Mouse (Mus musculus) intestine, embryonic 16.5 days (tissue): Measurements from ENCODE around the gene Slc35g1. TPM values are rescaled to one million over a fixed set of nuclear protein-coding genes. Genes with fewer than 3 reads are reported as not detected.

Source experiments
- ATAC-seq: fragments of 200-750 bp; cut with Nextera tagmentation; 2 replicates; pipeline ENCODE4 v1.8.0; 2017; ENCODE audit warnings: moderate TSS enrichment, moderate library complexity
- H3K27ac ChIP-seq: fragments of 300-500 bp; sonication (generic); 2 replicates; pipeline ENCODE4 v1.5.1; 2014; ENCODE audit warnings: mild to moderate bottlenecking, low read length
- H3K27me3 ChIP-seq: fragments of 300-500 bp; sonication (generic); replicated peaks from 2 replicates; pipeline ENCODE4 v1.6.1; 2014; ENCODE audit warnings: low read length, control low read depth, mixed read lengths; ENCODE audit not compliant: control insufficient read depth, insufficient read depth
- H3K36me3 ChIP-seq: fragments of 300-500 bp; sonication (generic); 2 replicates; pipeline ENCODE4 v1.6.1; 2014; ENCODE audit warnings: low read length, control low read depth; ENCODE audit not compliant: control insufficient read depth, insufficient read depth
- H3K4me1 ChIP-seq: fragments of 300-500 bp; sonication (generic); 2 replicates; pipeline ENCODE4 v1.6.1; 2014; ENCODE audit warnings: low read length, control low read depth, mixed read lengths; ENCODE audit not compliant: control insufficient read depth, insufficient read depth
- H3K4me2 ChIP-seq: fragments of 300-500 bp; sonication (generic); 2 replicates; pipeline ENCODE4 v1.6.1; 2014; ENCODE audit warnings: low read depth, low read length, control low read depth
- H3K4me3 ChIP-seq: fragments of 300-500 bp; sonication (generic); 2 replicates; pipeline ENCODE4 v1.5.1; 2014; ENCODE audit warnings: mild to moderate bottlenecking, low read length
- H3K9ac ChIP-seq: fragments of 300-500 bp; sonication (generic); 2 replicates; pipeline ENCODE4 v1.6.1; 2014; ENCODE audit warnings: low read depth, low read length
- H3K9me3 ChIP-seq: fragments of 300-500 bp; sonication (generic); 2 replicates; pipeline ENCODE4 v1.6.1; 2016; ENCODE audit warnings: low read length, control low read depth; ENCODE audit not compliant: control insufficient read depth
- WGBS: fragments of 180-500 bp; shearing (Covaris S2); extraction: QIAGEN DNeasy Blood & Tissue Kit; methylation state at CpG from one replicate; pipeline ENCODE4 v1.1.7; 2014; 5-methylcytosine and 5-hydroxymethylcytosine counted together
- polyA plus RNA-seq: library from polyadenylated mRNA; unstranded; fragments of >200 nt; fragmentation: Nextera tagmentation; extraction: Ambion mirVana; gene quantifications from 2 replicates; pipeline ENCODE4 v1.2.1, GENCODE M21; 2015

Gene Slc35g1
- polyA plus RNA-seq, 1 experiment from 2014 or later, result 7.0 TPM

DNA sequence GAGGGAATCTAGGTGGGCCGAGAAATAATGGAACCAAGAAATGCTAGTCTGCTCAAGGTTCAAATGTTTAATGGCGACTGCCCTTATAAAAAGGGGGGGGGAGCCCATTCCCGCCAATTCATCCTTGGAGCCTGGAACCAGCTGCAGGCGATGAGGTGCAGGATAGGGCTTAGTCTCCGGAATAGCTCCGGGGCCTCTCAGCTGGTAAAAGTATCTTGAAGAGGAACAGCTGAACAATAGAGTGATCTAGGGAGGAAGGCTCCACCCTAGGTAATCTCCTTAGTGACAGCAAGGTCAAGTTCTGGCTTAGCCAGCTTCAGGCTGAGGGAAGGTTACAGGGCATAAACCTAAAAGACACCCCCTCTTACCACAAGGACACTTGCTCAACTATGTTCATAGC lies 18.1 kb downstream of the Slc35g1 start:
- no peak overlapping the region for H3K27ac ChIP-seq
- H3K36me3 ChIP-seq, result no peaks in the 10 kb centered on the region
- 85% methylated on average over 6 of the region's 6 CpGs for WGBS
- no peak for ATAC-seq
- no peaks in the 10 kb centered on the region for H3K9me3 ChIP-seq
- H3K4me2 ChIP-seq, result no peak overlapping the region
- H3K9ac ChIP-seq, result no peak overlapping the region
- no peaks in the 10 kb centered on the region for H3K27me3 ChIP-seq
- no peak overlapping the region for H3K4me3 ChIP-seq
- no peaks in the 10 kb centered on the region; the same call in 1 of the 2 replicates for H3K4me1 ChIP-seq

DNA sequence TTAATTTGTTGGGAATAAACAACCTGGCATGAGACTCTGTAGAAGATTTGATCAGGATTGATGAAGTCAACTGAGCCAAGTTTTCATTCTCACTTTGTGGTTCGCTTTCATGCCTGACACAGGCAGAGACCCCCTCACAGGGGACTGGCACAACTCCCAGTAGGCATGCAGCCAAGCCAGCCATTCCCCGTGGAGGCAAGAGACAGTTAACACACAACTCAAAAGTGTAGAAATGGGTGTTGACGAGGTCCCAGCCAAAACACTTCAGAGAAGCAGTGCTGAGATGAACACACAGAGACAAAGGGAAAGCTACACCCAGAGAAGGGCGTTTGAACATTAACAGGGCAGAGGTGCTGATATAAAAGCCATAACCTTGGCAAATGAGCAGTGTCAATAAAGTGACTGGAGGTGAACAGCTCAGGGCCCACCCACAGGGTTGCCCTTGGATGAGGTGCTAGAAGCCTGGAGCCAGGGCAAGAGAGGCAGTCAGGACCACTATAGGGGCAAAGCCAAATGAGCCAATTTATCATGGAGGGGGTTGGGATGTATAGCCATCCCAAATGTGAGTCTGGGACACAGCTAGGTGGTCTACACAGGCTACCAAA lies 23.1 kb downstream of the Slc35g1 start:
- Histone ChIP-seq H3K4me1 (peaks cover 3% of the 10 kb centered on the region; the same call in 1 of the 2 replicates), H3K9me3 (no peaks in the 10 kb centered on the region), H3K9ac (no peak overlapping the region), H3K27me3 (no peaks in the 10 kb centered on the region), H3K4me2 (no peak overlapping the region), H3K27ac (no peak overlapping the region), H3K4me3 (no peak overlapping the region), H3K36me3 (no peaks in the 10 kb centered on the region)
- WGBS, result 40% methylated on average over 4 of the region's 4 CpGs
- ATAC-seq, result peak; percentile 53; the same call in 1 of the 2 replicates

DNA sequence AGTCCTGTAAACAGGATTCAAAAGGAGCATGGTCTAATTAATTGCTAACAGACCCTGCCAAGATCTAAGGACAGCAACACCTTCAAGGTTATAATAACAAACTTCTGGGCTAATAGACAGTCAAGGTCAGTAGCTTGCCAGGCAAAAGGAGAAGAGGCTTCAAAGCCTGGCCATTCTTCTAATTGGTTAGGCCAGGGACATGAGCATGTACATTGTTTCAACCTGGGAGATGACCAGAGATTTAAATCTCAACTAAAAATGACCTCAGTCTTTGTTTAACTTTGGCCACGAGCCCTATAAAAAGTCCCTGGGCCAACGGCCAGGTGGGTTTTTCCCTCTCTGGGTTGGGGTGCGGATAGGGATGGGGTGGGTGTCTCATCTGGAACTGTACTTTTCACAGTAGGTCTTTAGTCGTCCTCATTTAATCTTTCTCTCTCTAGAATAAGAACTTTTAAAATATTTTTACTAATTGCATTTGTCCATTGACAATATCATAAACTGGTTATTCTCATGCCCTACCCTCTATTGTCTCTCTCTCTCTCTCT lies 25.0 kb downstream of the Slc35g1 start:
- H3K9me3 ChIP-seq, result no peaks in the 10 kb centered on the region
- WGBS, result 59% methylated on average over 4 of the region's 4 CpGs
- no peak overlapping the region for H3K9ac ChIP-seq
- no peaks in the 10 kb centered on the region for H3K36me3 ChIP-seq
- no peak overlapping the region for H3K27ac ChIP-seq
- peaks cover 3% of the 10 kb centered on the region; the same call in 1 of the 2 replicates for H3K4me1 ChIP-seq
- no peaks in the 10 kb centered on the region for H3K27me3 ChIP-seq
- H3K4me2 ChIP-seq, result no peak overlapping the region
- no peak overlapping the region for H3K4me3 ChIP-seq
- ATAC-seq, result no peak

DNA sequence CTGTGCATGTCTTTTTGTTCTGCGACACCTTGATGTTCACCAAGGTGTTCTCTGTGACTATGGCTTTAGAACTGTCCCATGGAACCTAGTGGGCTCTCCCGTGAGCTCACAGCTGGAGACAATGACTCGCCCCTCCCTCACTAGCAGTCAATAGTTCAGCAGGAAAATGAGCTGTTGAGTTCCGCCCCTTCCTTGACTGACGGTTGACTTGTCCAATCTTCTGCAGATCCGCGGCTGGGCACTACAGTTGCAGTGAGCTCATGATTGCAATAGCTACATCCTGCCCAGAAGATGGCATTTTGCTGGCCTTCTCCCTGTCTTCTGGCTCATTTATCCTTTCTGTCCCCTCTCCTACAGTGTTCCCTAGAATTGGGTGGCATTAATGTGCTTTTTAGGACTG lies 25.7 kb downstream of the Slc35g1 start:
- Histone ChIP-seq H3K27me3 (no peaks in the 10 kb centered on the region), H3K4me1 (peaks cover 3% of the 10 kb centered on the region; the same call in 1 of the 2 replicates), H3K9me3 (no peaks in the 10 kb centered on the region), H3K9ac (no peak overlapping the region), H3K36me3 (no peaks in the 10 kb centered on the region), H3K4me2 (no peak overlapping the region), H3K4me3 (no peak overlapping the region), H3K27ac (no peak overlapping the region)
- WGBS, result 70% methylated on average over 7 of the region's 7 CpGs
- ATAC-seq, result no peak

DNA sequence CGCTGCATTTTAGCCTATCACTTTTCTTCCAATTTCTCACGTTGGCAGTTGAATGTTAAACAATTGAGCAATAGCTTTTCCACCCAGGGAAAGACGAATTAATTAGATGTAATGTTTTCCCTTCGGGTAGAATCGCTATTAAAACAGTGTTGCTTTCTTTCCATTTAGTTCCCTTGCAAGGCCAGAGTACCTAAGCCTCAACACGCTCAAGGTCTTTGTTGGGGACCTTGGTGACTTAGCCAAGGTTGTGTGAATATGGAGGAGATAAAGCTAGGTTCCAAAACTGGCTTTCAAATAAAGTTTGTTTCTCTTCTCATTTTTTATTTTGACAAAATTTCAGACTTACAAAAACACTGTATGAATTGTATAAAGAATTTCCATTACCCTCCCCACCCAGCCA lies 27.1 kb downstream of the Slc35g1 start:
- peaks cover 3% of the 10 kb centered on the region; the same call in 1 of the 2 replicates for H3K4me1 ChIP-seq
- no peak overlapping the region for H3K4me2 ChIP-seq
- H3K27ac ChIP-seq, result no peak overlapping the region
- H3K27me3 ChIP-seq, result no peaks in the 10 kb centered on the region
- no peaks in the 10 kb centered on the region for H3K9me3 ChIP-seq
- H3K4me3 ChIP-seq, result no peak overlapping the region
- WGBS, result 57% methylated on average over 6 of the region's 6 CpGs
- H3K9ac ChIP-seq, result no peak overlapping the region
- H3K36me3 ChIP-seq, result no peaks in the 10 kb centered on the region
- no peak for ATAC-seq

DNA sequence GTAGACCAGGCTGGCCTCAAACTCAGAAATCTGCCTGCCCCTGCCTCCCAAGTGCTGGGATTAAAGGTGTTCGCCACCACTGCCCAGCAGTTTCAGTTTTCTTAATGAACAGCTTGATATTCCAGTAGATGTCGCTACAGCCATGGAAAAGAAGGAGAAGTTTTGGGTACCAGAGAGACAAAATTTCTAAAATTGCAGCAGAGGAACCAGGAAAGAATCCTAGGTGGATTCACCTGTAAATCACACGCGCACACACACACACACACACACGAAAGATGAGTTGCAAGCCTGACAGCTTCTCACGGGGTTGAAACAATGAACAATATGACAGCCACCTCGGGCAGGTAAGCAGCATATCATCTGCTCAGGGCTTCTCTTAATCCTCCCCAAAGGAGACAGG lies 28.1 kb downstream of the Slc35g1 start:
- H3K36me3 ChIP-seq, result no peaks in the 10 kb centered on the region
- H3K27ac ChIP-seq, result no peak overlapping the region
- H3K9me3 ChIP-seq, result no peaks in the 10 kb centered on the region
- 34% methylated on average over 7 of the region's 7 CpGs for WGBS
- H3K4me2 ChIP-seq, result no peak overlapping the region
- H3K9ac ChIP-seq, result no peak overlapping the region
- no peak for ATAC-seq
- H3K27me3 ChIP-seq, result no peaks in the 10 kb centered on the region
- H3K4me1 ChIP-seq, result peaks cover 3% of the 10 kb centered on the region; the same call in 1 of the 2 replicates
- H3K4me3 ChIP-seq, result no peak overlapping the region

DNA sequence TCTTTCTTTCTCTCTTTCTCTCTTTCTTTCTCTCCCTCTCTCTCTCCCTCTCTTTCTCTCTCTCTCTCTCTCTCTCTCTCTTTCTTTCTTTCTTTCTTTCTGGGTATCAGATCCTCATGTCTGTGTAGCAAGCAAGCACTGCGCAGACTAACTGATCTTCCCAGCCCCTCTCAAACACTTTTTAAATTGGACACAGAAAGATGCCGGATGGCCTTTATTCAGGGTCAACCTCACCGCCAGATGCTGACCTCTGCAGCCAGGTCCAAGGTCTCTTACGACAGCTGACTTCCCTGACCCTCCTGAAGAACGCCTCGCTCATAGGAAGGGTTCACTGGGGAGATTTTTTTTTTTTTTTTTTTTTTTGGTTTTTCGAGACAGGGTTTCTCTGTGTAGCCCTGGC lies 28.8 kb downstream of the Slc35g1 start:
- H3K27ac ChIP-seq, result no peak overlapping the region
- no peak overlapping the region for H3K9ac ChIP-seq
- WGBS, result 81% methylated on average over 6 of the region's 7 CpGs
- ATAC-seq, result no peak
- no peak overlapping the region for H3K4me3 ChIP-seq
- H3K4me1 ChIP-seq, result no peaks in the 10 kb centered on the region
- H3K36me3 ChIP-seq, result no peaks in the 10 kb centered on the region
- no peak overlapping the region for H3K4me2 ChIP-seq
- H3K27me3 ChIP-seq, result no peaks in the 10 kb centered on the region
- no peaks in the 10 kb centered on the region for H3K9me3 ChIP-seq

DNA sequence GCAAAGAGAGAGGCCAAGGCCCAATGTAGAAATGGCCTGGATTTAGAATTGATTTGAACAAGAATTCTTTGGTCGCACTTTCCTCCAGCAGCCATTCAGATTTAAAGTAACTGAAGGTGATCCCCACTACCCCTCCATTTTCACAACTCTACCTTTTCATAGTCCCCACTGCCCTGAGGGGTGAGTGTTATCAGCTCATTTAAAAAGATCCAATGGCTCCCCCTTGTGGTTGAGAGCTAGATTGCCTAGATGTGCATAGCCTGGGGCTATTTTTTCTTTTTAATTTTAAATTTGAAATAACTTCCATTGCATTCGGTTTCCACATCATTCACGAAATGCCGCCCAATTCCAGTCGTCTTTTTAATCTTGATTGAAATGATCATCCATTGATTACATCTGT lies 33.5 kb downstream of the Slc35g1 start:
- 45% methylated on average over 5 of the region's 5 CpGs for WGBS
- no peak overlapping the region for H3K4me3 ChIP-seq
- ATAC-seq, result no peak
- H3K36me3 ChIP-seq, result no peaks in the 10 kb centered on the region
- no peak overlapping the region for H3K9ac ChIP-seq
- H3K27ac ChIP-seq, result no peak overlapping the region
- no peaks in the 10 kb centered on the region for H3K27me3 ChIP-seq
- no peaks in the 10 kb centered on the region for H3K9me3 ChIP-seq
- no peak overlapping the region for H3K4me2 ChIP-seq
- no peaks in the 10 kb centered on the region for H3K4me1 ChIP-seq

DNA sequence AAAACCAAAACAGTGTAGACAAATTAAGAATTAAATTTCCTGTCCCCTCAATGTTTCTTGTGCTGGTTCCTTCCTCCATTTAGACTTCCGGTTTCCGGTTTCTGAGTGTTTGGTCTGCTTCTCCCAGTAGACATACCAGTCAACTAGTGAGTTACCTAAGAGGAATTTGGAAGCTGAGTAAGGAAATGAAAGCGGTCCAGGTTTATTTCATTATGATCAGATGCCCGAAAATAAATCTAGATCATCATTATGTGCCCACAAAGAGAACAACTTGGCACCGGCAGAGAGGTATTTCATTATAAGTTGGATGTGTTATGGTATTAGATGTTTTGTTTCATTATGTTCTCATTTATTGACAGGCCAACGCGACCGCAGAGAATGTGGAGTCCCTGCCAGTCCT lies 34.7 kb downstream of the Slc35g1 start:
- no peaks in the 10 kb centered on the region for H3K27me3 ChIP-seq
- no peak overlapping the region for H3K4me3 ChIP-seq
- 89% methylated on average over 8 of the region's 8 CpGs for WGBS
- ATAC-seq, result no peak
- H3K36me3 ChIP-seq, result no peaks in the 10 kb centered on the region
- no peak overlapping the region for H3K27ac ChIP-seq
- H3K9me3 ChIP-seq, result no peaks in the 10 kb centered on the region
- H3K9ac ChIP-seq, result no peak overlapping the region
- no peak overlapping the region for H3K4me2 ChIP-seq
- H3K4me1 ChIP-seq, result no peaks in the 10 kb centered on the region

DNA sequence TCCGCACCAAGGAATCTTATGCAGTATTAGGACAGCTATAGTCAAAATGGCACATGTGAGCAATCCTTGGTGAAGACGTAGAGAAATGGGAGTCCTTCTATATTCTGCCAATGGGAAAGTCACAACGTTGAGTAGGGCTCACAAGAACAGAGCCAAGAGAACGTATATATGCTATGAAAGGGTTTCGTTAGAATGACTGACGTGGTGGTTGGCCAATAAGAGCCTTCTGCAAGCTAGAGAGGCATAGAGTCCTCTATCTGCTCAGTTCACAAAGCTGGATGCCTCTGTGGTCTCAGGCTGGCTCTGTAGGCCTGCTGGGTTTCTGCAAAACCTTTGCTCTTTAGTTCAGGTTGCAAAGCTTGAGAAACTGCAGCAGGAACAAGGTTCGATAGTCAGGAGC lies 35.5 kb downstream of the Slc35g1 start:
- ATAC-seq, result no peak
- Histone ChIP-seq H3K36me3 (no peaks in the 10 kb centered on the region), H3K27ac (no peak overlapping the region), H3K27me3 (no peaks in the 10 kb centered on the region), H3K4me2 (no peak overlapping the region), H3K9me3 (no peaks in the 10 kb centered on the region), H3K4me3 (no peak overlapping the region), H3K9ac (no peak overlapping the region), H3K4me1 (no peaks in the 10 kb centered on the region)
- 84% methylated on average over 7 of the region's 7 CpGs for WGBS
